Mouse (Mus musculus) T-cell, adult 2 months (primary cell): ENCODE measurements at regions not wholly inside any gene's neighbourhood (a gene's known extent, or its start where the extent isn't known, plus 50 kb on each side); places are given as distances from the start of the nearest gene placed in this dataset.
A peak's percentile ranks its signal among the peaks of the same experiment; 100 is the strongest.

ENCODE experiments used
- DNase-seq: peaks from one replicate; pipeline ENCODE4 v3.0.0; 2022; ENCODE audit warnings: low spot score

DNA sequence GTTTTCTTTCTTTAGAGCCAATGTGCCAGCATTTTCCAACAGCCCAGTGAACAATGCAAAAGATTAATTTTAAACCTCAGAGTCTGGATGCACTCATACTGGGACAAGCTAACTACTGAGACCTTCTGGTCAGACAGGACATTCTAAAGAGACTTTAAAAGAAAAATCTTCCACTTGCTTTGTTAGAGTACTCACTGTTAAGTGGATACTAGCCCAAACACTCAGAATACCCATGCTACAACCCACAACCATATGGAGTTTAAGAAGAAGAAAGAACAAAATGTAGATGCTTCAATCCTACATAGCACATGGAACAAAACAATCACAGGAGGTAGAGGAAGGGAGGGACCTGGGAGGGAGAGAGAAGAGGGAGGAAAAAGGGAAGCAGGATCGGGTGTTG, 167.3 kb upstream of the Slc35b3 start:
- no peak for DNase-seq

- DNase-seq = no peak
Measured at GRCm38 (mm10) chr13:39092058-39092457, 131.4 kb upstream of the Slc35b3 start.

DNA sequence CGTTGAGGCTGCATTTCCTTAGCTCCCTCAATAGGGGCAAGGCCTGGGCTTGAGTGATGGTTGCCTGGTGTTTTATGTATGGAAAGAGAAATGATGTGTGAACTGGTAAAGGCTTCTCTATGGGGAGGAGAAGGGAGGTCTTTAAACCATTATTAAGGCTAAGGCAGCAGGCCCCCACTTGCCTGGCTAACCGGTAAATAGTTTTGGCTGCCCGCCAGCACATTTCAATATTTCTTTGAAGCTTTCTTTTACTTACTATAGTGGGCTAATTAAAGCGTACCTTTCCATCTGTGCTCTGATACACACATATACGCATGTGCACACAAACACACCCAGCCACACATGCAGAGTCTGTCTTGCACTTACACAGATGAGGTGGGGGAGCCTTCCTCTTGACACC, 123.9 kb upstream of the Slc35b3 start:
- no peak for DNase-seq

DNA sequence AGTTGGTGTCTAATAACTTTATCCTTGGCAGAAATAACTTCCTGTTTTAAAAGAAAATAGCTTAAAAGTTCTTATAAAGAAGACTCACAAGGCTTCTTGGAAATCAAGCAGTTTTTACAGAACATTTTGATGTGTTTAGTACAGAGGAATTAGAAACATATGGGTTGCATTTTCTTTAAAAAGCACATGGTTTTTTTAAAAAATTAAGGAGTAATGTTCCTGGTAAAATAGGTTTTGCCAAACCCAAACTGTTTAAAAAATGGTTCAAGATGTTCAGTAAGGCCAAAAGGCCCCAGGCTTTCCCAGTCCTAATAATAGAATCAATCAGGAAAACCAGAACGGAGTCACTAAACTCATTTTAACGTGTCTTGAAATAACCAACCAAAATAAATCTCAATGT, 113.5 kb upstream of the Slc35b3 start:
- DNase-seq = no peak

- DNase-seq = no peak
Measured at GRCm38 (mm10) chr13:39032263-39032662, 71.6 kb upstream of the Slc35b3 start.

DNA sequence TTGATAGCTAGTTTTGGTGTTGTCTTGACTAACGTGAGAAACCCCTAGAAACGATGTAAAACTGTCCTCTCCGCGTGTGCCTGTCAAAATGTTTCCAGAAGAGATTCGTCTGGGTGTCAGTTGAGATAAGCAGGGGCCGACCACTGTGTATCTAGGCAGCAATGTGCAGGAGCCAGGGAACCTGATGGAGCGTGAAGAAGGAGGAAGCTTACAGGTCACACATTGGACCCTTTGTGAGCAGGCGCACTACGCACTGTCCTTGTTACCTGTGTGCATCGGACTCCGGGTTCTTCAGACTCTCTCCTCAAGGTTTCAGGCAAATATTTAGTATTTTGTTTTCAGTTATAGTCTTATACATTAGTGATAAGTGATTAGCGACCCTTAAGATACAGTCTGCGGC, 59.5 kb upstream of the Slc35b3 start:
- DNase-seq = no peak

DNA sequence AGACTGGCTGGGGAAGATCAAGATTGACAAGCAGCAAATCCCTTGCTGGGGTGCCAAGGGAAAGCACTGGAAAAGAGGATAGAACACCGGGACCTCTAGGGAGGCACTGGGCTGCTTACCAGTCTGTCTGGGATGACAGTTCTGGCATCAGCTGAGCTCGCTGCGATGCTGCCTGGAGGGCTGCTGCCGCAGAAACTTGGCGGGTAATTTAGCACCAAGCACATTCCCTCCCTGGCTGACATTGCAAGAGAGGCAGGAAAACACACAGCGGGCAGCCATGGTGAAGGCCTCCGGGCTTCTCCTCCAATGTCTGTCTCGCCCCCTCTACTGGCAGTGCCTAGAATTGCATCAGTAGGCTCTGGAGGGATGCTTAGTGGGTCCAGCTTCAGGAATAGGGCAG, 51.0 kb upstream of the Slc35b3 start:
- DNase-seq = peak; percentile 56
